Mouse (Mus musculus) right cerebral cortex, adult 18-20 months (tissue): ENCODE measurements around the gene 3110082J24Rik.
"Not testable (repeated sequence)": the region's sequence is repeated elsewhere in the genome, so short reads cannot be mapped to it uniquely, and the experiment has no call there.

Experiments used
- DNase-seq: peaks from one replicate; pipeline ENCODE4 v3.0.0; 2022; ENCODE audit warnings: mixed read lengths

Gene 3110082J24Rik

GRCm38 (mm10) chr5:30067726-30068125 is 38.2 kb downstream of the 3110082J24Rik start:
- DNase-seq, result no peak

DNA sequence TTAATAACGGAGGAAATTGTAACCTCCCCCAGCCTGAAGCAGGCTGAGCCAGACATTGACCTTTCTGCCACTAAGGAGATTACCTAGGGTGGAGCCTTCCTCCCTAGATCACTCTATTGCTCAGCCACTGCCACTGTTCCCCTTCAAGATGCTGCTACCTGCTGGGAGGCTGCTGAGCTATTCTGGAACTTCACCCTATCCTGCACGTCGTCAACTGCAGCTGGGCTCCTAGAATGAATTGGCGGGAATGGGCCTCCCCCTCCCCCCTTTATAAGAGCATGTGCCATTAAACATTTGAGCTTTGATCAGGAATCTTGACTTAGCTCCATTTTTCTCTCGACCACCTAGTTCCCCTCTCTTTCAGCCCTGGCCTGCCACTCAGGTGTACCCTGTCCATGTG is 46.3 kb downstream of the 3110082J24Rik start:
- DNase-seq, result not testable (repeated sequence)

- no peak for DNase-seq
These were observed 47.6 kb downstream of the 3110082J24Rik start for GRCm38 (mm10) chr5:30058216-30058731.
